Mouse (Mus musculus): ENCODE measurements around the gene Gm44502. TPM values are rescaled to one million over a fixed set of nuclear protein-coding genes. Genes with fewer than 3 reads are reported as not detected.
A peak's percentile ranks its signal among the peaks of the same experiment; 100 is the strongest.

Gm44502 gene
- polyA plus RNA-seq, 1 experiment from 2014 or later, result not detected

DNA sequence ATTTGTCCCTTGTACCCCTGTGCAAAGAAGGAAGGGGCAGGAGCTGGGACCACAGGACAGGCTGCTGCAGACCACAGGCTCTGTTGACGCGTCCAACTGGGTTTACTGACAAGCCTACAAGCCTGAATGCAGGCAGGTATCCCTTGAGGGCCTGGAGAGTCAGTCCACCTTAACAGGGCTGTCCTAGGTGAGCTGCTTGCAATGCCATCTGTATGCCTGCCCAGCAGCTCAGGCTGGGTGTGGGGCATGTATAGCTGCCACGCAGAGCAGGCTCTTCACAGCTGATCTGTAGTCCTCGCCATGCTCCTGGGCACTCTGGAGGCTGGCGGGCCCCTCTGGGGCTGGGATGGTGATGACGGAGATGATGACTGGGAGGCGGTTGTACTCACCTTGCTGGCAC is 44.9 kb downstream of the Gm44502 start, which contains the start of gene Klhdc7b:
Klhdc7b (plus strand) TSS at position 301 of the 400 bp plus-strand sequence.
- no peak within 1 kb of the TSS for H3K4me2 ChIP-seq
- H3K27ac ChIP-seq (ENCODE audit: low read depth), result no peak within 1 kb of the TSS
- peaks cover 9% of the 10 kb centered on the region for H3K27me3 ChIP-seq (ENCODE audit: insufficient read depth, low read length)
- no peak within 1 kb of the TSS for H3K9ac ChIP-seq
- WGBS, result 75% methylated on average over 7 of the region's 7 CpGs
- H3K4me3 ChIP-seq (ENCODE audit: low read depth, low read length), result no peak within 1 kb of the TSS
- no peak for ATAC-seq (ENCODE audit: insufficient read depth)
- H3K9me3 ChIP-seq (ENCODE audit: low read depth, low read length), result no peaks in the 10 kb centered on the region
- TF ChIP-seq CTCF (IDR thresholded peaks at IDR 0.05; ENCODE audit: low read depth), result no peak
- no peaks in the 10 kb centered on the region for H3K4me1 ChIP-seq (ENCODE audit: insufficient read depth)
- DNase-seq, result no peak
- H3K36me3 ChIP-seq (ENCODE audit: insufficient read depth), result no peaks in the 10 kb centered on the region

DNA sequence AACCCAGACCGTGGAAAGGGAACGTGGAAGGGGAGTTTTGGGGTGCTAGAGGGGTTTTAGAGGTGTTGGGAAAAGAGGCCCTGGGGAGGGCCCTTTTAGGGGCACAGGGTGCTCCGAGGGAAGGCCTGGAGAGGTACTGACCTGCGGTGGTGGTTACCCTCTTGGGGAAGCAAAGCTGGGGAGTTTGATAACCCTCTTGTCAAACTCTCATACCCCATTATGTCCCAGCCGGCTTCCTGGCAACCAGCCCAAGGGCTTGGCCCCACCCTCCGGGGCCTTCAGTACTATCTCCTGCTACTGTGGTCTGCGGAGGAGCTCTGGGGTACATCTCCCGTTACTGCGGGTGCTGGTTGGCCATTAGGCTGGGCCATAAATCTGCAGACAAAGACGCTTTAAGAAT is 50.1 kb downstream of the Gm44502 start:
- H3K9ac ChIP-seq, result 0 out of 2 replicates have a peak overlapping the region, but pooled peaks have one; percentile 7
- peaks cover 44% of the 10 kb centered on the region for H3K27me3 ChIP-seq (ENCODE audit: insufficient read depth, low read length)
- WGBS, result 10% methylated on average over 10 of the region's 10 CpGs

DNA sequence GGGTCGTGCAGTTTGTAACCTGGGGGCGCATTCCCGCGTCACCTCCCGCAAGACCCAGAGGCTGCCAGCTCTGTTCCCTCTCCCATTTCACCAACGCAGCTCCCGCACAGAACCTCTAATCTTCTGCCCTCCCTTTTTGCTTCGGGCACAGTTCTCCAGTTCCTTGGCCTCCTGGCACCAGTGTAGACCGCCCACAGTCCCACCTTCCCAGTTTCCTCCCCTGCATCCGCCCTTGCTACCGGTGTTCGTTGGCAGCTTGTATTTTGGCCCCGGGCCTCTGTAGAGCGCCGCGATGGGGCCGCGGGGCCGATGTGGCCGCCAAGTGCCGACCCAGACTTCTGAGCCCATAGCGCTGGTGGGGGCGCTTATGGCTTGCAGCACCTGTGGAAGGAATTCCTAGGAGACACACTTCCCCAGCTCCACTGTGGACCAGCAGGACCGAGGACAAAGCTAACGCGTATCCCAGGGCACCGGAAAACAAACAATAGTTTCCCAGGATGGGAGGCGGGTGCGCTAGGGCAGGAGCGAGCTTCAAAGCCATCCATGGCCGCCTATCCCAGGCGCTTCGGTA is 50.6 kb downstream of the Gm44502 start, which contains the start of gene Odf3b:
Odf3b (minus strand) TSS at position 452 of the 571 bp plus-strand sequence.
- Histone ChIP-seq H3K27ac (ENCODE audit: low read depth) (no peak within 1 kb of the TSS), H3K27me3 (ENCODE audit: insufficient read depth, low read length) (peaks cover 44% of the 10 kb centered on the region), H3K9me3 (ENCODE audit: low read depth, low read length) (no peaks in the 10 kb centered on the region), H3K4me1 (ENCODE audit: insufficient read depth) (peaks cover 6% of the 10 kb centered on the region), H3K4me3 (ENCODE audit: low read depth, low read length) (peak within 1 kb of the TSS; percentile 34), H3K9ac (0 out of 2 replicates have a peak within 1 kb of the TSS, but pooled peaks have one; percentile 7), H3K4me2 (peak within 1 kb of the TSS; percentile 65), H3K36me3 (ENCODE audit: insufficient read depth) (no peaks in the 10 kb centered on the region)
- ATAC-seq (ENCODE audit: insufficient read depth), result no peak
- DNase-seq, result peak; percentile 51
- TF ChIP-seq CTCF (IDR thresholded peaks at IDR 0.05; ENCODE audit: low read depth), result no peak
- WGBS, result 1% methylated on average over 33 of the region's 33 CpGs

More for the DNA sequence above, 50.1 kb downstream of the Gm44502 start:
- TF ChIP-seq CTCF (IDR thresholded peaks at IDR 0.05; ENCODE audit: low read depth), result no peak
- Histone ChIP-seq H3K27ac (ENCODE audit: low read depth) (no peak overlapping the region), H3K9me3 (ENCODE audit: low read depth, low read length) (no peaks in the 10 kb centered on the region), H3K36me3 (ENCODE audit: insufficient read depth) (no peaks in the 10 kb centered on the region), H3K4me3 (ENCODE audit: low read depth, low read length) (peak overlapping the region; percentile 34; the same call in 1 of the 2 replicates), H3K4me1 (ENCODE audit: insufficient read depth) (peaks cover 6% of the 10 kb centered on the region), H3K4me2 (peak overlapping the region; percentile 65)
- DNase-seq (peak; percentile 56), ATAC-seq (ENCODE audit: insufficient read depth) (no peak)

- no peak overlapping the region for H3K27ac ChIP-seq (ENCODE audit: low read depth)
- no peak for ATAC-seq (ENCODE audit: insufficient read depth)
- peaks cover 44% of the 10 kb centered on the region for H3K27me3 ChIP-seq (ENCODE audit: insufficient read depth, low read length)
- 0 out of 2 replicates have a peak overlapping the region, but pooled peaks have one; percentile 7 for H3K9ac ChIP-seq
- no peak for TF ChIP-seq CTCF (IDR thresholded peaks at IDR 0.05; ENCODE audit: low read depth)
- H3K4me1 ChIP-seq (ENCODE audit: insufficient read depth), result peaks cover 6% of the 10 kb centered on the region
- no peaks in the 10 kb centered on the region for H3K36me3 ChIP-seq (ENCODE audit: insufficient read depth)
- peak; percentile 8 for DNase-seq
- peak overlapping the region; percentile 34 for H3K4me3 ChIP-seq (ENCODE audit: low read depth, low read length)
- H3K9me3 ChIP-seq (ENCODE audit: low read depth, low read length), result no peaks in the 10 kb centered on the region
- H3K4me2 ChIP-seq, result peak overlapping the region; percentile 65
- 12% methylated on average over 43 of the region's 46 CpGs for WGBS
These were observed 51.3 kb downstream of the Gm44502 start for GRCm38 (mm10) chr15:89377938-89378828.

- Histone ChIP-seq H3K27me3 (ENCODE audit: insufficient read depth, low read length) (peaks cover 44% of the 10 kb centered on the region), H3K4me3 (ENCODE audit: low read depth, low read length) (no peak overlapping the region), H3K9ac (no peak overlapping the region), H3K4me2 (peak overlapping the region; percentile 33; the same call in 1 of the 2 replicates), H3K27ac (ENCODE audit: low read depth) (no peak overlapping the region), H3K9me3 (ENCODE audit: low read depth, low read length) (no peaks in the 10 kb centered on the region), H3K36me3 (ENCODE audit: insufficient read depth) (peaks cover 6% of the 10 kb centered on the region), H3K4me1 (ENCODE audit: insufficient read depth) (peaks cover 6% of the 10 kb centered on the region)
- TF ChIP-seq CTCF (IDR thresholded peaks at IDR 0.05; ENCODE audit: low read depth), result no peak
- DNase-seq (no peak), ATAC-seq (ENCODE audit: insufficient read depth) (no peak)
- 1% methylated on average over 18 of the region's 18 CpGs for WGBS
These were observed 52.1 kb downstream of the Gm44502 start for GRCm38 (mm10) chr15:89377362-89377761.

DNA sequence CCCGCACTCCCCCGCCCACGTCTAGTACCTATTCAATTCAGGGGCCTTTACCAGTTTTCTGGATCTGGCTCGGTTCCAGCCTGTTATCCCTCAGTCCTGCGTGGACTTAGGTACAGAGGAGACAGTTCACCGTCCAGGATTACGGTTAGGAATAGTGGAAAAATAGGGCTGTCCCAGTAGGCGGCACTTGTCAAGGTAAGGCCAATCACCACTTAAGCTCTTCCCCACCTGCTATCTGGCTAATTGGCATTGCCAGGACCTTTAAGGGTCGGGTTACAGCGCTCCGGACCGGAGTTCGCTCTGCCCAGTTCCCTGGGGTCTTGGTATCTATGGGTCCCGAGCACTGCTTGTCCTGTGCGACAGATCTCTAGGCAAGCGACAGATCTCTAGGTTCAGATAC is 52.5 kb downstream of the Gm44502 start, which contains the start of gene Tymp:
Tymp (minus strand) TSS at position 83 of the 400 bp plus-strand sequence.
- peaks cover 6% of the 10 kb centered on the region for H3K4me1 ChIP-seq (ENCODE audit: insufficient read depth)
- no peak within 1 kb of the TSS for H3K9ac ChIP-seq
- 17% methylated on average over 16 of the region's 16 CpGs for WGBS
- H3K27me3 ChIP-seq (ENCODE audit: insufficient read depth, low read length), result peaks cover 44% of the 10 kb centered on the region
- ATAC-seq (ENCODE audit: insufficient read depth), result no peak
- H3K27ac ChIP-seq (ENCODE audit: low read depth), result no peak within 1 kb of the TSS
- TF ChIP-seq CTCF (IDR thresholded peaks at IDR 0.05; ENCODE audit: low read depth), result no peak
- H3K4me2 ChIP-seq, result peak within 1 kb of the TSS; percentile 33; the same call in 1 of the 2 replicates
- no peak within 1 kb of the TSS for H3K4me3 ChIP-seq (ENCODE audit: low read depth, low read length)
- peaks cover 10% of the 10 kb centered on the region for H3K36me3 ChIP-seq (ENCODE audit: insufficient read depth)
- no peaks in the 10 kb centered on the region for H3K9me3 ChIP-seq (ENCODE audit: low read depth, low read length)
- no peak for DNase-seq

DNA sequence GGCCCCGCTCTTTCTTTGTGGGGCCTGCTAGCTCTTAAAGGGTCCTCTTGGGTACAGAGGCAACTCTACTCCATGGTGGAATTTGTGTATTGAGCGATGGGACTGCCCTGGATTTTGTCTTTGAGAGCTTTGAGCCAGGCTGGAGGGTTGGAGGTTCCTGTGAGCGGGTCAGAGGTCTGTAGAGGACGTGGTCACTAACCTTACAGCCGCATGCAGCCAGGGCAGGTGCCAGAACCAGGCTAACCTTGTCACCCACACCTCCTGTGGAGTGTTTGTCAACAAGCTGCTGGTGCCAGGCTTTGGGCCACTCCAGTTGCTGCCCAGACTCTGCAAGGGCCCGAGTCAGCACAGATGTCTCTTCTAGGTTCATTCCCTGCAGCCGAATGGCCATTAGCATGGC is 53.5 kb downstream of the Gm44502 start:
- no peak for ATAC-seq (ENCODE audit: insufficient read depth)
- no peak for TF ChIP-seq CTCF (IDR thresholded peaks at IDR 0.05; ENCODE audit: low read depth)
- no peak overlapping the region for H3K27ac ChIP-seq (ENCODE audit: low read depth)
- no peak overlapping the region for H3K4me3 ChIP-seq (ENCODE audit: low read depth, low read length)
- WGBS, result 73% methylated on average over 7 of the region's 7 CpGs
- H3K4me2 ChIP-seq, result no peak overlapping the region
- DNase-seq, result no peak
- H3K4me1 ChIP-seq (ENCODE audit: insufficient read depth), result peaks cover 6% of the 10 kb centered on the region
- peaks cover 44% of the 10 kb centered on the region for H3K27me3 ChIP-seq (ENCODE audit: insufficient read depth, low read length)
- H3K9ac ChIP-seq, result no peak overlapping the region
- no peaks in the 10 kb centered on the region for H3K9me3 ChIP-seq (ENCODE audit: low read depth, low read length)
- H3K36me3 ChIP-seq (ENCODE audit: insufficient read depth), result peaks cover 19% of the 10 kb centered on the region
